13 mouse cellular contexts compared by ENCODE assay signal in genomic region chr12:27065011-27065517, GRCm38 (mm10).
A peak's percentile ranks its signal among the peaks of the same experiment; 100 is the strongest.
DNase-seq lines count a peak whose midpoint lies in the region; ATAC-seq and TF ChIP-seq lines count a peak whose summit lies in the region.
"Had no signal": no experiment of that assay in that cellular context is flagged by ENCODE, and none has a peak within 500 bp of the region (broad histone marks: within the 10 kb centered on the region; RNA-seq: fewer than 3 reads in every experiment).

No protein-coding gene starts in this region.

- no peak overlapping the region for H3K4me3 ChIP-seq in ES-Bruce4 (ENCODE audit: low read depth, low read length)
- peak overlapping the region; percentile 17; the same call in 1 of the 2 replicates for H3K4me3 ChIP-seq in forebrain, embryonic 13.5 days
- H3K4me3 ChIP-seq in midbrain, embryonic 11.5 days (ENCODE audit: low read depth, low read length), result peak overlapping the region; percentile 17
- no peak overlapping the region for H3K4me3 ChIP-seq in kidney, embryonic 14.5 days (ENCODE audit: low read length)
- H3K4me3 ChIP-seq in heart, adult 2 months, result no peak overlapping the region
- H3K4me3 ChIP-seq: heart, embryonic 13.5 days had no signal

- no peak overlapping the region for H3K27ac ChIP-seq in ES-Bruce4 (ENCODE audit: insufficient read depth, low read length)
- H3K27ac ChIP-seq in forebrain, embryonic 13.5 days, result peak overlapping the region; percentile 97
- peak overlapping the region; percentile 90 for H3K27ac ChIP-seq in midbrain, embryonic 11.5 days (ENCODE audit: low read depth, low read length)
- no peak overlapping the region for H3K27ac ChIP-seq in kidney, embryonic 14.5 days (ENCODE audit: low read depth, low read length)
- H3K27ac ChIP-seq in heart, adult 2 months, result no peak overlapping the region
- H3K27ac ChIP-seq: heart, embryonic 13.5 days had no signal

- no peaks in the 10 kb centered on the region for H3K79me2 ChIP-seq in heart, adult 2 months (replicated peaks; ENCODE audit: control insufficient read depth, insufficient read depth, low read length)

- TF ChIP-seq POLR2A in ES-Bruce4 (IDR thresholded peaks at IDR 0.05; ENCODE audit: insufficient read depth, low read length), result no peak
- TF ChIP-seq POLR2A in heart, adult 2 months (IDR thresholded peaks at IDR 0.05; ENCODE audit: insufficient read depth, low read depth, low read length), result no peak

- peak; percentile 92 for ATAC-seq in forebrain, embryonic 13.5 days
- peak; percentile 86 for ATAC-seq in midbrain, embryonic 11.5 days (ENCODE audit: low FRiP score)
- no peak for ATAC-seq in activated CD4-positive, CD25-positive, alpha-beta regulatory T cell, adult 4 months
- no peak for ATAC-seq in kidney, embryonic 14.5 days (ENCODE audit: low FRiP score, low TSS enrichment)

- H3K9ac ChIP-seq in ES-Bruce4 (ENCODE audit: low read depth, poor library complexity, severe bottlenecking), result no peak overlapping the region
- peak overlapping the region; percentile 50 for H3K9ac ChIP-seq in forebrain, embryonic 13.5 days
- H3K9ac ChIP-seq in midbrain, embryonic 11.5 days (ENCODE audit: low read length), result peak overlapping the region; percentile 31
- H3K9ac ChIP-seq in kidney, embryonic 14.5 days (ENCODE audit: low read depth, low read length), result no peak overlapping the region
- H3K9ac ChIP-seq in heart, adult 2 months (ENCODE audit: low read depth, low read length), result no peak overlapping the region
- H3K9ac ChIP-seq: heart, embryonic 13.5 days had no signal

- no peak for TF ChIP-seq CTCF in ES-Bruce4 (IDR thresholded peaks at IDR 0.05; ENCODE audit: low read depth, low read length)
- no peak for TF ChIP-seq CTCF in heart, adult 2 months (IDR thresholded peaks at IDR 0.05)

- intact Hi-C loops in heart, adult 2 months (cut with DNase I), result no loop called here

- H3K4me1 ChIP-seq in ES-Bruce4 (ENCODE audit: control insufficient read depth, insufficient read depth, low read length), result peaks cover 6% of the 10 kb centered on the region
- H3K4me1 ChIP-seq in forebrain, embryonic 13.5 days, result peaks cover 65% of the 10 kb centered on the region
- H3K4me1 ChIP-seq in midbrain, embryonic 11.5 days (ENCODE audit: control insufficient read depth, insufficient read depth, low read length), result peaks cover 45% of the 10 kb centered on the region
- peaks cover 16% of the 10 kb centered on the region for H3K4me1 ChIP-seq in kidney, embryonic 14.5 days (ENCODE audit: control insufficient read depth, insufficient read depth, low read length)
- no peaks in the 10 kb centered on the region for H3K4me1 ChIP-seq in heart, adult 2 months (ENCODE audit: control insufficient read depth, insufficient read depth, low read length)

- no peaks in the 10 kb centered on the region for H3K27me3 ChIP-seq in ES-Bruce4 (ENCODE audit: control insufficient read depth, insufficient read depth, low read length, poor library complexity, severe bottlenecking)
- no peaks in the 10 kb centered on the region for H3K27me3 ChIP-seq in forebrain, embryonic 13.5 days
- no peaks in the 10 kb centered on the region for H3K27me3 ChIP-seq in midbrain, embryonic 11.5 days (ENCODE audit: control insufficient read depth, insufficient read depth, low read length)
- H3K27me3 ChIP-seq in kidney, embryonic 14.5 days (ENCODE audit: control insufficient read depth, insufficient read depth, low read length), result no peaks in the 10 kb centered on the region
- no peaks in the 10 kb centered on the region for H3K27me3 ChIP-seq in heart, adult 2 months (ENCODE audit: control insufficient read depth, insufficient read depth, low read length)
- H3K27me3 ChIP-seq: heart, embryonic 13.5 days had no signal

- WGBS in forebrain, embryonic 13.5 days, result 0% methylated on average over 9 of the region's 9 CpGs
- 7% methylated on average over 9 of the region's 9 CpGs for WGBS in midbrain, embryonic 11.5 days
- 37% methylated on average over 9 of the region's 9 CpGs for WGBS in kidney, embryonic 14.5 days
- 70% methylated on average over 9 of the region's 9 CpGs for WGBS in heart, adult 2 months

- no peaks in the 10 kb centered on the region for H3K36me3 ChIP-seq in ES-Bruce4 (ENCODE audit: control insufficient read depth, insufficient read depth, low read length, poor library complexity, severe bottlenecking)
- no peaks in the 10 kb centered on the region for H3K36me3 ChIP-seq in forebrain, embryonic 13.5 days (ENCODE audit: poor library complexity, severe bottlenecking)
- no peaks in the 10 kb centered on the region for H3K36me3 ChIP-seq in midbrain, embryonic 11.5 days (ENCODE audit: control insufficient read depth, insufficient read depth, low read length)
- H3K36me3 ChIP-seq in kidney, embryonic 14.5 days (ENCODE audit: control insufficient read depth, insufficient read depth, low read length), result no peaks in the 10 kb centered on the region
- H3K36me3 ChIP-seq in heart, adult 2 months (ENCODE audit: control insufficient read depth, insufficient read depth, low read length), result no peaks in the 10 kb centered on the region
- H3K36me3 ChIP-seq: G1E; heart, embryonic 13.5 days had no signal

- peak; percentile 97 for TF ChIP-seq EP300 in ES-Bruce4 (IDR thresholded peaks at IDR 0.05; ENCODE audit: insufficient read depth, low read depth, low read length)
- TF ChIP-seq EP300 in heart, adult 2 months (IDR thresholded peaks at IDR 0.05; ENCODE audit: insufficient read depth, low read depth, low read length), result no peak

- H3K4me2 ChIP-seq in forebrain, embryonic 13.5 days, result peak overlapping the region; percentile 48
- peak overlapping the region; percentile 41 for H3K4me2 ChIP-seq in midbrain, embryonic 11.5 days
- H3K4me2 ChIP-seq in kidney, embryonic 14.5 days (replicated peaks; ENCODE audit: low read depth, low read length), result no peak overlapping the region
- H3K4me2 ChIP-seq: heart, embryonic 13.5 days had no signal

- no peaks in the 10 kb centered on the region for H3K9me3 ChIP-seq in ES-Bruce4 (replicated peaks; ENCODE audit: control insufficient read depth, insufficient read depth, low read length, poor library complexity, severe bottlenecking)
- no peaks in the 10 kb centered on the region for H3K9me3 ChIP-seq in forebrain, embryonic 13.5 days (replicated peaks)
- H3K9me3 ChIP-seq in midbrain, embryonic 11.5 days (ENCODE audit: control insufficient read depth, low read length), result no peaks in the 10 kb centered on the region
- H3K9me3 ChIP-seq in kidney, embryonic 14.5 days (ENCODE audit: control insufficient read depth, low read length), result no peaks in the 10 kb centered on the region
- H3K9me3 ChIP-seq: heart, embryonic 13.5 days had no signal

- peak; percentile 75 for DNase-seq in R1 (ENCODE audit: low read depth, low spot score)
- DNase-seq in midbrain, embryonic 11.5 days (ENCODE audit: low spot score, missing footprints), result peak; percentile 95
- DNase-seq in heart, adult 2 months, result no peak
- DNase-seq in kidney, postnatal 14 days, result no peak
- DNase-seq: adrenal gland, postnatal 36 days; kidney, adult 8-10 months; lung, postnatal 10 days had no signal

Comparison
In these comparisons a context has a peak if more than half of its experiments do, and no peak if none do; other contexts are left out.
1. H3K27ac ChIP-seq: peak in forebrain, embryonic 13.5 days (single experiment) and midbrain, embryonic 11.5 days (single experiment); none in ES-Bruce4 (single experiment), kidney, embryonic 14.5 days (single experiment) and heart, adult 2 months (single experiment).
2. H3K4me3 ChIP-seq: peak in forebrain, embryonic 13.5 days (single experiment) and midbrain, embryonic 11.5 days (single experiment); none in ES-Bruce4 (single experiment), kidney, embryonic 14.5 days (single experiment) and heart, adult 2 months (single experiment).
3. H3K9ac ChIP-seq: peak in forebrain, embryonic 13.5 days (single experiment) and midbrain, embryonic 11.5 days (single experiment); none in ES-Bruce4 (single experiment), kidney, embryonic 14.5 days (single experiment) and heart, adult 2 months (single experiment).
4. DNase-seq: peak in R1 (single experiment) and midbrain, embryonic 11.5 days (single experiment); none in heart, adult 2 months (0 of 2) and kidney, postnatal 14 days (single experiment).
5. ATAC-seq: peak in forebrain, embryonic 13.5 days (single experiment) and midbrain, embryonic 11.5 days (single experiment); none in activated CD4-positive, CD25-positive, alpha-beta regulatory T cell, adult 4 months (single experiment) and kidney, embryonic 14.5 days (single experiment).